Mouse (Mus musculus) G1E (cell line): ENCODE measurements around the gene Kcnip3.

Experiments used
- CTCF ChIP-seq: IDR thresholded peaks from 2 replicates; pipeline ENCODE4 v1.5.1; 2012; ENCODE audit warnings: low read depth, low read length, inconsistent platforms, mixed read lengths
- GATA1 ChIP-seq: IDR thresholded peaks from 2 replicates; pipeline ENCODE4 v1.6.1; 2012; ENCODE audit warnings: borderline replicate concordance, low read length, inconsistent platforms, mixed read lengths
- GATA2 ChIP-seq: IDR thresholded peaks from 2 replicates; pipeline ENCODE4 v1.6.1; 2012; ENCODE audit warnings: low read depth, low read length, inconsistent platforms, borderline replicate concordance

- TF ChIP-seq GATA1, result no peak
- no peak for TF ChIP-seq CTCF
- no peak for TF ChIP-seq GATA2
These were observed 25.6 kb downstream of the Kcnip3 start for GRCm38 (mm10) chr2:127496321-127496720.
